Mouse (Mus musculus): ENCODE measurements around the gene Nmnat3.

Gene Nmnat3

GRCm38 (mm10) chr9:98418346-98418745 is 131.1 kb downstream of the Nmnat3 start:
- DNase-seq (ENCODE audit: extremely low read depth, low read depth, low spot score) = peak; percentile 94

- no peak for DNase-seq (ENCODE audit: extremely low read depth, low read depth, low spot score)
Observed at GRCm38 (mm10) chr9:98420666-98421065, 133.4 kb downstream of the Nmnat3 start.

GRCm38 (mm10) chr9:98421903-98422302 is 134.7 kb downstream of the Nmnat3 start:
- DNase-seq (ENCODE audit: extremely low read depth, low read depth, low spot score) = no peak

- no peak for DNase-seq (ENCODE audit: extremely low read depth, low read depth, low spot score)
Observed at GRCm38 (mm10) chr9:98422656-98423055, 135.4 kb downstream of the Nmnat3 start, which contains the start of gene Rbp1. TSS of gene Rbp1 (plus strand) at chr9:98422961.

- no peak for DNase-seq (ENCODE audit: extremely low read depth, low read depth, low spot score)
Observed at GRCm38 (mm10) chr9:98423691-98424090, 136.5 kb downstream of the Nmnat3 start.

- DNase-seq (ENCODE audit: extremely low read depth, low read depth, low spot score) = no peak
Observed at GRCm38 (mm10) chr9:98424291-98424690, 137.1 kb downstream of the Nmnat3 start.

- no peak for DNase-seq (ENCODE audit: extremely low read depth, low read depth, low spot score)
Observed at GRCm38 (mm10) chr9:98424725-98425210, 137.5 kb downstream of the Nmnat3 start.

- no peak for DNase-seq (ENCODE audit: extremely low read depth, low read depth, low spot score)
Observed at GRCm38 (mm10) chr9:98425351-98425880, 138.2 kb downstream of the Nmnat3 start.

GRCm38 (mm10) chr9:98427906-98428517 is 140.8 kb downstream of the Nmnat3 start:
- DNase-seq (ENCODE audit: extremely low read depth, low read depth, low spot score) = no peak

- DNase-seq (ENCODE audit: extremely low read depth, low read depth, low spot score) = peak; percentile 96
Observed at GRCm38 (mm10) chr9:98428783-98429182, 141.5 kb downstream of the Nmnat3 start.

- no peak for DNase-seq (ENCODE audit: extremely low read depth, low read depth, low spot score)
Observed at GRCm38 (mm10) chr9:98429806-98430205, 142.6 kb downstream of the Nmnat3 start.

GRCm38 (mm10) chr9:98430528-98430927 is 143.3 kb downstream of the Nmnat3 start:
- DNase-seq (ENCODE audit: extremely low read depth, low read depth, low spot score) = peak; percentile 95

GRCm38 (mm10) chr9:98433021-98433420 is 145.8 kb downstream of the Nmnat3 start:
- no peak for DNase-seq (ENCODE audit: extremely low read depth, low read depth, low spot score)

GRCm38 (mm10) chr9:98433956-98434588 is 146.8 kb downstream of the Nmnat3 start:
- DNase-seq (ENCODE audit: extremely low read depth, low read depth, low spot score) = no peak

- DNase-seq (ENCODE audit: extremely low read depth, low read depth, low spot score) = no peak
Observed at GRCm38 (mm10) chr9:98437819-98438218, 150.6 kb downstream of the Nmnat3 start.

GRCm38 (mm10) chr9:98439091-98439490 is 151.9 kb downstream of the Nmnat3 start:
- no peak for DNase-seq (ENCODE audit: extremely low read depth, low read depth, low spot score)

GRCm38 (mm10) chr9:98442638-98443037 is 155.4 kb downstream of the Nmnat3 start:
- DNase-seq (ENCODE audit: extremely low read depth, low read depth, low spot score) = no peak

- DNase-seq (ENCODE audit: extremely low read depth, low read depth, low spot score) = no peak
Observed at GRCm38 (mm10) chr9:98445359-98446149, 158.3 kb downstream of the Nmnat3 start.

- DNase-seq (ENCODE audit: extremely low read depth, low read depth, low spot score) = no peak
Observed at GRCm38 (mm10) chr9:98450976-98451375, 163.7 kb downstream of the Nmnat3 start.

GRCm38 (mm10) chr9:98466709-98467108 is 179.5 kb downstream of the Nmnat3 start:
- no peak for DNase-seq (ENCODE audit: extremely low read depth, low read depth, low spot score)

Data from fat pad, adult 2 months (tissue).